Mouse (Mus musculus) spleen, adult 18-20 months (tissue): ENCODE measurements around the gene Wnt2.

ENCODE experiments used
- DNase-seq, 2 experiments: peaks; one replicate each; pipeline ENCODE4 v3.0.0; 2022; ENCODE audit warnings: mixed read lengths in 2 of 2

The Wnt2 gene

DNA sequence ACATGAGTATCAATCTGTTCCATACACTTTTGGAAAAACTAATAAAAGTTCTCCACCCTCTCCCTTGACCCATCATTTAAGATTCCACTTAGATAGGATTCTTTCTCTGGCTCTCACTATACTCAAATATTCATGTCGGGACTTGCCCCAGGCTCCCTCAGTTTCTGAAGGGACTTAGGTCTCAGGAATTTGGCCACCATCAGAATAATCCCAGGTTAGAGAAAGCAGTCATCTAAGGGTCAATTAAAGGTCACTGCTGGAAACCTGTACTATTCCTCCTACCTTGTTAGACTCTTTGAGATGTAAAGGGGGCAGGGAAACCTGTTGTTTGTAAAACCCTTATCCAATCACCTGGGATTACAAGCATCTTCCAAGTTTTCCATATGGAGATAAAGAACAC lies 53.2 kb downstream of the Wnt2 start:
- no peak for DNase-seq

GRCm38 (mm10) chr6:17974416-17974815 lies 56.0 kb downstream of the Wnt2 start:
- no peak for DNase-seq

DNA sequence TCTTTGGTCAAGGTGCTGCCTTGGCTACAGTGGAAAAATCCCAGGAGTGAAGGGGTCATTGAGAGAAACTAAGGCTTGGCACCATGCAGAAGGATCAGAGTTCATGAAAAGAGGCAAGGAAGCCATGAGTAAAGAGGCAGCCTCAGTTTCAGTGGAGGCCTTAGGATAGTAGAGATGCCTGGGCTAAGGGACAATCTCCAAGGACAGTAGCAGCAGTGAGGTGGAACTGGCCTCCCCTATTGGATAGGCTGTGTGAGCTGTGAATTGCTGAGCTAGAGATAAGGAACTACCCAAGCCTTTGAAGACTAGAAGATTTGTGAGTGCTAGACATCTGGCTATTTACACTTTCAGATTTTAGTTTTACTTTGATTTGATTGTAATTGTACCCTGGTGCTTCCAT lies 59.0 kb downstream of the Wnt2 start:
- DNase-seq, result no peak

- DNase-seq, result no peak
These were observed 60.6 kb downstream of the Wnt2 start for GRCm38 (mm10) chr6:17969815-17970214.

GRCm38 (mm10) chr6:17968467-17969144 lies 61.8 kb downstream of the Wnt2 start:
- DNase-seq, result no peak

GRCm38 (mm10) chr6:17963455-17963854 lies 66.9 kb downstream of the Wnt2 start:
- DNase-seq, result no peak

DNA sequence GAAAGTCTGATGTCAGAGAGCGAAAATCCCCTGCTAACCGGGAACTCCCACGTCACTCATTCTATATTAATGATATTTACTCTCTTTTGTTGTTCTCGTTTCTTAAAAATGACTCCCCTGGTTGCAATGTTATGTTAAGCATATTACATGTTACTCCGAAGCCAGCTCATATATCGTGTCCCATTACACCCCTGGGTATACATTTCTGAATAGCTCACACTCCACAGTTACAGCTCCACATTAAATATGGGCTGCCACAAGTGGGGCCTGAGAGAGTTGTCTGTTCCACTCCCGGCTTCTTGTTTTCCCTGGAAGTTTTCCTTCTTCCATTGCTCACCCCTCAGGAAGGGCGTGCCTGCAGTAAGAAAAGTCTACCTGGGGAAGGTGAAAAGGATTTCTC lies 78.6 kb downstream of the Wnt2 start:
- no peak for DNase-seq

DNA sequence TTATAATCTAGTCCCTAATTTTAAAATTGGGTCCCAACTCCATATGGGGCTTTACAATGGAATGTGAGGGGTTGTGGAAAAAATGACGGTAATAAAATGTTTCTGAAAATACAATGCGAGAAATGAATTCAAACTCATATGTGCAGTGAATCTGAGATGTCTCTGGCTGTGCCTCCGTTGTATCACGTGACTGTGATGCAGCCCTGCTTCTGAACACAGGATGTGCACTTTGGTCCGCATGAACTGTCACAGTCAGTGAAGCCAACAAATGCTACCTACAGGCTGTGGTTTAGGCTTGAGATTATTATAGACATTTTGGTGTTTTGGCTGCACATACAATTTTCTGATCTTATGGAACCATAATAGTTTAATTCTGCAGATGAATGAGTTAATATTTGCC lies 81.3 kb downstream of the Wnt2 start:
- DNase-seq, result no peak

GRCm38 (mm10) chr6:17947130-17947831 lies 83.1 kb downstream of the Wnt2 start:
- no peak for DNase-seq

- DNase-seq, result no peak
These were observed 83.9 kb downstream of the Wnt2 start for GRCm38 (mm10) chr6:17946456-17946855.

DNA sequence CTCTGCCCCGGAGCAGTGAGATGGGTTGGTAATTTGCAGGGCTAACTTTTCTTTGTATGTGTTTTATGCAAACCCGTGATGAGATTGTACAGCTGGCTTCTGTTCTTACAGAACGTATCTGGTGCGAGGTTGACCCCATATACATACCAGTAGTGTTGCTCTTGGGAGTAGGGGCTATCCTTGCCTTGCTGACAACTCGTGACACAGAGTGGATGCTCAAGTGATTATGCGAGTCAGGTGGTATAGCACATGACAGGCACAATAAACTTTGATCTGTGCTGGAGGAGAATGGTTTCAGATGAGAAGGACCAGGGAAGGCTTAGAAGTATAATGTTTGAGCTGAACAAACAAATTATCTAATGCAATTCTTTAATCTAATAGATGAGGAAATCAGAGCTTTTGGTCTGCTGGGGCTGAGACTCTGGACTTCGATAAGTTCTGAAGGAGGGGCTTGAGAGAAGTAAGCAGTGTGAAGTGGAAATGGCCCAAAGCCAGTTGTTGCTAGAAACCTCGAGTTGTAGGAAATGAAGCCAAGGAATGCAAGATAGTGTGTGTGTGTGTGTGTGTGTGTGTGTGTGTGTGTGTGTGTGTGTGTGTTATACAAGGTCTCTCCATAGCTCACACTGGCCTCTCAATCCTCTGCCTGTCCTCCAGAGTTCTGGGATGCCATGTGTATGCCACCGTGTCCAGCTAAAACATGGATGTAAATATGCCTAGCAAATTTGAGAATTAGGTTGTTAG lies 86.3 kb downstream of the Wnt2 start:
- DNase-seq, result no peak

GRCm38 (mm10) chr6:17942344-17942743 lies 88.0 kb downstream of the Wnt2 start:
- DNase-seq, result no peak

GRCm38 (mm10) chr6:17941916-17942315 lies 88.5 kb downstream of the Wnt2 start:
- DNase-seq, result no peak
